Mouse (Mus musculus): Measurements from ENCODE around the gene Lzts2. TPM values are rescaled to one million over a fixed set of nuclear protein-coding genes. Genes with fewer than 3 reads are reported as not detected.

Gene Lzts2
- polyA plus RNA-seq, 1 experiment from 2014 or later: 80.5 TPM

GRCm38 (mm10) chr19:45005444-45005843, 8.8 kb upstream of the Lzts2 start, which contains the start of gene Twnk:
Twnk (plus strand) TSS chr19:45005663.
- Histone ChIP-seq H3K27ac (replicated peaks) (peak within 1 kb of the TSS; percentile 83), H3K4me1 (peaks cover 28% of the 10 kb centered on the region), H3K9ac (peak within 1 kb of the TSS; percentile 77)

GRCm38 (mm10) chr19:45005957-45006712, 8.1 kb upstream of the Lzts2 start, which contains the start of gene Mrpl43:
Mrpl43 (minus strand) TSS chr19:45006442.
- Histone ChIP-seq H3K9me3 (replicated peaks) (no peaks in the 10 kb centered on the region), H3K36me3 (peaks cover 46% of the 10 kb centered on the region), H3K4me1 (peaks cover 28% of the 10 kb centered on the region), H3K27me3 (no peaks in the 10 kb centered on the region), H3K4me3 (replicated peaks) (peak within 1 kb of the TSS; percentile 97), H3K9ac (peak within 1 kb of the TSS; percentile 77), H3K27ac (replicated peaks) (peak within 1 kb of the TSS; percentile 83), H3K4me2 (replicated peaks) (peak within 1 kb of the TSS; percentile 79)
- ATAC-seq (ENCODE audit: insufficient number of reproducible peaks, low FRiP score, low TSS enrichment, low read depth): peak; percentile 88
- WGBS: under 1% methylated on average over 82 of the region's 82 CpGs

More at GRCm38 (mm10) chr19:45005444-45005843, 8.8 kb upstream of the Lzts2 start, which contains the start of gene Twnk:
- H3K27me3 ChIP-seq: no peaks in the 10 kb centered on the region
- H3K9me3 ChIP-seq (replicated peaks): no peaks in the 10 kb centered on the region
- peak within 1 kb of the TSS; percentile 79 for H3K4me2 ChIP-seq (replicated peaks)
- ATAC-seq (ENCODE audit: insufficient number of reproducible peaks, low FRiP score, low TSS enrichment, low read depth): no peak
- peak within 1 kb of the TSS; percentile 97 for H3K4me3 ChIP-seq (replicated peaks)
- peaks cover 47% of the 10 kb centered on the region for H3K36me3 ChIP-seq
- WGBS: 10% methylated on average over 16 of the region's 16 CpGs

GRCm38 (mm10) chr19:45007021-45007420, 7.2 kb upstream of the Lzts2 start:
- Histone ChIP-seq H3K9ac (peak overlapping the region; percentile 77; the same call in 1 of the 2 replicates), H3K4me2 (replicated peaks) (peak overlapping the region; percentile 79), H3K27me3 (no peaks in the 10 kb centered on the region), H3K27ac (replicated peaks) (peak overlapping the region; percentile 83), H3K36me3 (peaks cover 51% of the 10 kb centered on the region), H3K4me3 (replicated peaks) (peak overlapping the region; percentile 97), H3K9me3 (replicated peaks) (no peaks in the 10 kb centered on the region), H3K4me1 (peaks cover 28% of the 10 kb centered on the region)
- no peak for ATAC-seq (ENCODE audit: insufficient number of reproducible peaks, low FRiP score, low TSS enrichment, low read depth)
- 33% methylated on average over 17 of the region's 17 CpGs for WGBS

GRCm38 (mm10) chr19:45007425-45008191, 6.6 kb upstream of the Lzts2 start:
- Histone ChIP-seq H3K4me1 (peaks cover 32% of the 10 kb centered on the region), H3K36me3 (peaks cover 51% of the 10 kb centered on the region), H3K9me3 (replicated peaks) (no peaks in the 10 kb centered on the region), H3K4me3 (replicated peaks) (peak overlapping the region; percentile 97), H3K27ac (replicated peaks) (0 out of 2 replicates have a peak overlapping the region, but pooled peaks have one; percentile 83), H3K27me3 (no peaks in the 10 kb centered on the region), H3K9ac (no peak overlapping the region), H3K4me2 (replicated peaks) (peak overlapping the region; percentile 79)
- WGBS: 89% methylated on average over 20 of the region's 20 CpGs
- no peak for ATAC-seq (ENCODE audit: insufficient number of reproducible peaks, low FRiP score, low TSS enrichment, low read depth)

GRCm38 (mm10) chr19:45010646-45011045, 3.6 kb upstream of the Lzts2 start:
- H3K4me1 ChIP-seq: peaks cover 52% of the 10 kb centered on the region
- 84% methylated on average over 4 of the region's 4 CpGs for whole genome bisulfite sequencing
- no peak overlapping the region for H3K4me3 ChIP-seq (replicated peaks)
- no peaks in the 10 kb centered on the region for H3K9me3 ChIP-seq (replicated peaks)
- ATAC-seq (ENCODE audit: insufficient number of reproducible peaks, low FRiP score, low TSS enrichment, low read depth): no peak
- no peak overlapping the region for H3K9ac ChIP-seq
- H3K27me3 ChIP-seq: no peaks in the 10 kb centered on the region
- no peak overlapping the region for H3K27ac ChIP-seq (replicated peaks)
- peaks cover 31% of the 10 kb centered on the region for H3K36me3 ChIP-seq
- no peak overlapping the region for H3K4me2 ChIP-seq (replicated peaks)

- ATAC-seq (ENCODE audit: insufficient number of reproducible peaks, low FRiP score, low TSS enrichment, low read depth): no peak
- 72% methylated on average over 8 of the region's 8 CpGs for WGBS
- H3K4me1 ChIP-seq: peaks cover 60% of the 10 kb centered on the region
- no peaks in the 10 kb centered on the region for H3K27me3 ChIP-seq
- H3K27ac ChIP-seq (replicated peaks): 0 out of 2 replicates have a peak overlapping the region, but pooled peaks have one; percentile 22
- no peak overlapping the region for H3K9ac ChIP-seq
- peaks cover 31% of the 10 kb centered on the region for H3K36me3 ChIP-seq
- no peak overlapping the region for H3K4me2 ChIP-seq (replicated peaks)
- no peaks in the 10 kb centered on the region for H3K9me3 ChIP-seq (replicated peaks)
- no peak overlapping the region for H3K4me3 ChIP-seq (replicated peaks)
Observed at GRCm38 (mm10) chr19:45012219-45012618, 2.0 kb upstream of the Lzts2 start.

GRCm38 (mm10) chr19:45012636-45013035, 1.6 kb upstream of the Lzts2 start:
- WGBS: 27% methylated on average over 6 of the region's 6 CpGs
- no peak for ATAC-seq (ENCODE audit: insufficient number of reproducible peaks, low FRiP score, low TSS enrichment, low read depth)
- Histone ChIP-seq H3K27ac (replicated peaks) (peak overlapping the region; percentile 100; the same call in 1 of the 2 replicates), H3K27me3 (no peaks in the 10 kb centered on the region), H3K9ac (no peak overlapping the region), H3K36me3 (peaks cover 31% of the 10 kb centered on the region), H3K4me1 (peaks cover 59% of the 10 kb centered on the region), H3K4me3 (replicated peaks) (no peak overlapping the region), H3K4me2 (replicated peaks) (no peak overlapping the region), H3K9me3 (replicated peaks) (no peaks in the 10 kb centered on the region)

GRCm38 (mm10) chr19:45013581-45014225, 511 bp upstream of the Lzts2 start:
- Histone ChIP-seq H3K4me1 (peaks cover 51% of the 10 kb centered on the region), H3K9ac (no peak overlapping the region), H3K36me3 (peaks cover 29% of the 10 kb centered on the region), H3K4me2 (replicated peaks) (no peak overlapping the region), H3K27ac (replicated peaks) (peak overlapping the region; percentile 100), H3K4me3 (replicated peaks) (no peak overlapping the region), H3K9me3 (replicated peaks) (no peaks in the 10 kb centered on the region), H3K27me3 (no peaks in the 10 kb centered on the region)
- no peak for ATAC-seq (ENCODE audit: insufficient number of reproducible peaks, low FRiP score, low TSS enrichment, low read depth)
- 34% methylated on average over 6 of the region's 6 CpGs for WGBS

GRCm38 (mm10) chr19:45014981-45015402, 778 bp downstream of the Lzts2 start:
- WGBS: under 1% methylated on average over 25 of the region's 25 CpGs
- H3K4me1 ChIP-seq: peaks cover 64% of the 10 kb centered on the region
- peak overlapping the region; percentile 67 for H3K4me3 ChIP-seq (replicated peaks)
- peak overlapping the region; percentile 86 for H3K4me2 ChIP-seq (replicated peaks)
- H3K9me3 ChIP-seq (replicated peaks): no peaks in the 10 kb centered on the region
- H3K27ac ChIP-seq (replicated peaks): peak overlapping the region; percentile 100
- peak overlapping the region; percentile 54 for H3K9ac ChIP-seq
- ATAC-seq (ENCODE audit: insufficient number of reproducible peaks, low FRiP score, low TSS enrichment, low read depth): no peak; the same call in 1 of the 2 replicates
- peaks cover 19% of the 10 kb centered on the region for H3K36me3 ChIP-seq
- H3K27me3 ChIP-seq: no peaks in the 10 kb centered on the region

GRCm38 (mm10) chr19:45015518-45016281, 1.5 kb downstream of the Lzts2 start:
- Histone ChIP-seq H3K36me3 (peaks cover 12% of the 10 kb centered on the region), H3K4me2 (replicated peaks) (peak overlapping the region; percentile 86), H3K27me3 (no peaks in the 10 kb centered on the region), H3K9me3 (replicated peaks) (no peaks in the 10 kb centered on the region), H3K9ac (peak overlapping the region; percentile 54), H3K4me1 (peaks cover 71% of the 10 kb centered on the region), H3K4me3 (replicated peaks) (peak overlapping the region; percentile 67), H3K27ac (replicated peaks) (peak overlapping the region; percentile 100)
- ATAC-seq (ENCODE audit: insufficient number of reproducible peaks, low FRiP score, low TSS enrichment, low read depth): no peak
- whole genome bisulfite sequencing: under 1% methylated on average over 34 of the region's 34 CpGs
